Mouse (Mus musculus) embryonic facial prominence, embryonic 11.5 days (tissue): ENCODE measurements at regions not wholly inside any gene's neighbourhood (a gene's known extent, or its start where the extent isn't known, plus 50 kb on each side); places are given as distances from the start of the nearest gene placed in this dataset.

Experiments used
- ATAC-seq: fragments of 200-750 bp; cut with Nextera tagmentation; replicated peaks from 2 replicates; pipeline ENCODE4 v1.8.0; 2017; ENCODE audit warnings: low read depth; ENCODE audit not compliant: insufficient number of reproducible peaks, low FRiP score, low TSS enrichment
- DNase-seq: peaks from one replicate; pipeline ENCODE4 v3.0.0-alpha.2; 2015; ENCODE audit warnings: low spot score
- H3K27ac ChIP-seq: fragments of 300-500 bp; sonication (generic); replicated peaks from 2 replicates; pipeline ENCODE4 v1.5.1; 2014; ENCODE audit warnings: mild to moderate bottlenecking, low read depth, low read length, control low read depth
- H3K27me3 ChIP-seq: fragments of 300-500 bp; sonication (generic); 2 replicates; pipeline ENCODE4 v1.6.1; 2014; ENCODE audit warnings: mild to moderate bottlenecking, low read length, moderate library complexity, mixed read lengths; ENCODE audit not compliant: control insufficient read depth, insufficient read depth
- H3K36me3 ChIP-seq: fragments of 300-500 bp; sonication (generic); replicated peaks from 2 replicates; pipeline ENCODE4 v1.6.1; 2014; ENCODE audit warnings: low read depth, mild to moderate bottlenecking, low read length, moderate library complexity, mixed read lengths; ENCODE audit not compliant: control insufficient read depth, insufficient read depth
- H3K4me1 ChIP-seq: fragments of 300-500 bp; sonication (generic); 2 replicates; pipeline ENCODE4 v1.6.1; 2014; ENCODE audit warnings: low read length, mixed read lengths; ENCODE audit not compliant: control insufficient read depth, insufficient read depth
- H3K4me2 ChIP-seq: fragments of 300-500 bp; sonication (generic); 2 replicates; pipeline ENCODE4 v1.6.1; 2014; ENCODE audit warnings: low read depth, mild to moderate bottlenecking, control low read depth, low read length, moderate library complexity
- H3K4me3 ChIP-seq: fragments of 300-500 bp; sonication (generic); 2 replicates; pipeline ENCODE4 v1.5.1; 2014; ENCODE audit warnings: low read depth, low read length, control low read depth
- H3K9ac ChIP-seq: fragments of 300-500 bp; sonication (generic); replicated peaks from 2 replicates; pipeline ENCODE4 v1.6.1; 2014; ENCODE audit warnings: mild to moderate bottlenecking, control low read depth, low read length
- H3K9me3 ChIP-seq: fragments of 300-500 bp; sonication (generic); replicated peaks from 2 replicates; pipeline ENCODE4 v1.6.1; 2016; ENCODE audit warnings: mild to moderate bottlenecking, low read length, inconsistent platforms, mixed read lengths; ENCODE audit not compliant: control insufficient read depth
- WGBS: fragments of 180-500 bp; shearing (Covaris S2); extraction: QIAGEN DNeasy Blood & Tissue Kit; methylation state at CpG from one replicate; pipeline ENCODE4 v1.1.7; 2014; 5-methylcytosine and 5-hydroxymethylcytosine counted together

GRCm38 (mm10) chr5:46790536-46790935 lies 933.1 kb upstream of the Lcorl start:
- Histone ChIP-seq H3K4me1 (no peaks in the 10 kb centered on the region), H3K36me3 (no peaks in the 10 kb centered on the region), H3K9ac (no peak overlapping the region), H3K4me3 (no peak overlapping the region), H3K27me3 (no peaks in the 10 kb centered on the region), H3K27ac (no peak overlapping the region), H3K4me2 (no peak overlapping the region), H3K9me3 (no peaks in the 10 kb centered on the region)
- DNase-seq (peak; percentile 25), ATAC-seq (no peak)
- WGBS, result 57% methylated on average over 3 of the region's 3 CpGs

GRCm38 (mm10) chr5:46787079-46787478 lies 929.7 kb upstream of the Lcorl start:
- ATAC-seq (no peak), DNase-seq (no peak)
- H3K9ac ChIP-seq, result no peak overlapping the region
- no peak overlapping the region for H3K4me3 ChIP-seq
- no peaks in the 10 kb centered on the region for H3K4me1 ChIP-seq
- no peaks in the 10 kb centered on the region for H3K9me3 ChIP-seq
- no peaks in the 10 kb centered on the region for H3K27me3 ChIP-seq
- WGBS, result 87% methylated on average over 3 of the region's 3 CpGs
- no peaks in the 10 kb centered on the region for H3K36me3 ChIP-seq
- no peak overlapping the region for H3K4me2 ChIP-seq
- no peak overlapping the region for H3K27ac ChIP-seq

- WGBS, result 80% methylated on average over 5 of the region's 5 CpGs
These were observed 898.7 kb upstream of the Lcorl start for GRCm38 (mm10) chr5:46756094-46756493.

GRCm38 (mm10) chr5:46740034-46740582 lies 882.7 kb upstream of the Lcorl start:
- Histone ChIP-seq H3K4me2 (no peak overlapping the region), H3K36me3 (no peaks in the 10 kb centered on the region), H3K4me3 (no peak overlapping the region), H3K27ac (no peak overlapping the region), H3K4me1 (no peaks in the 10 kb centered on the region), H3K9ac (no peak overlapping the region), H3K9me3 (no peaks in the 10 kb centered on the region), H3K27me3 (no peaks in the 10 kb centered on the region)
- WGBS, result 55% methylated on average over 2 of the region's 2 CpGs
- DNase-seq, result peak; percentile 18
- no peak for ATAC-seq

More at GRCm38 (mm10) chr5:46756094-46756493, 898.7 kb upstream of the Lcorl start:
- no peaks in the 10 kb centered on the region for H3K27me3 ChIP-seq
- H3K36me3 ChIP-seq, result no peaks in the 10 kb centered on the region
- H3K27ac ChIP-seq, result no peak overlapping the region
- no peak overlapping the region for H3K4me3 ChIP-seq
- H3K9me3 ChIP-seq, result no peaks in the 10 kb centered on the region
- ATAC-seq, result no peak; the same call in 1 of the 2 replicates
- H3K4me2 ChIP-seq, result no peak overlapping the region
- no peak overlapping the region for H3K9ac ChIP-seq
- no peak for DNase-seq
- H3K4me1 ChIP-seq, result no peaks in the 10 kb centered on the region

- H3K4me1 ChIP-seq, result no peaks in the 10 kb centered on the region
- WGBS, result 75% methylated on average over 3 of the region's 3 CpGs
- no peak overlapping the region for H3K4me2 ChIP-seq
- ATAC-seq (no peak), DNase-seq (no peak)
- H3K9me3 ChIP-seq, result no peaks in the 10 kb centered on the region
- H3K27me3 ChIP-seq, result no peaks in the 10 kb centered on the region
- H3K27ac ChIP-seq, result no peak overlapping the region
- H3K4me3 ChIP-seq, result no peak overlapping the region
- H3K9ac ChIP-seq, result no peak overlapping the region
- no peaks in the 10 kb centered on the region for H3K36me3 ChIP-seq
These were observed 875.1 kb upstream of the Lcorl start for GRCm38 (mm10) chr5:46732510-46732909.

- Histone ChIP-seq H3K9ac (no peak overlapping the region), H3K4me2 (no peak overlapping the region), H3K27ac (no peak overlapping the region), H3K4me1 (no peaks in the 10 kb centered on the region), H3K9me3 (no peaks in the 10 kb centered on the region), H3K4me3 (no peak overlapping the region), H3K36me3 (no peaks in the 10 kb centered on the region), H3K27me3 (no peaks in the 10 kb centered on the region)
- ATAC-seq, result no peak
- 78% methylated on average over 5 of the region's 5 CpGs for WGBS
- no peak for DNase-seq
These were observed 874.6 kb upstream of the Lcorl start for GRCm38 (mm10) chr5:46732025-46732424.

- WGBS, result 78% methylated on average over 3 of the region's 3 CpGs
- Histone ChIP-seq H3K4me2 (no peak overlapping the region), H3K36me3 (no peaks in the 10 kb centered on the region), H3K9me3 (no peaks in the 10 kb centered on the region), H3K4me1 (no peaks in the 10 kb centered on the region), H3K9ac (no peak overlapping the region), H3K4me3 (no peak overlapping the region), H3K27ac (no peak overlapping the region), H3K27me3 (no peaks in the 10 kb centered on the region)
- ATAC-seq (no peak), DNase-seq (no peak)
These were observed 873.9 kb upstream of the Lcorl start for GRCm38 (mm10) chr5:46731297-46731696.

GRCm38 (mm10) chr5:46709596-46709995 lies 852.2 kb upstream of the Lcorl start:
- Histone ChIP-seq H3K27me3 (no peaks in the 10 kb centered on the region), H3K4me2 (no peak overlapping the region), H3K9me3 (no peaks in the 10 kb centered on the region), H3K4me1 (no peaks in the 10 kb centered on the region), H3K9ac (no peak overlapping the region), H3K4me3 (no peak overlapping the region), H3K27ac (no peak overlapping the region), H3K36me3 (no peaks in the 10 kb centered on the region)
- no peak for DNase-seq
- ATAC-seq, result no peak
- WGBS, result 74% methylated on average over 3 of the region's 3 CpGs
